Mouse (Mus musculus) CD4-positive helper T cell, adult 2 months (primary cell): ENCODE data around the gene Slc44a2.
"Not testable (repeated sequence)": the region's sequence is repeated elsewhere in the genome, so short reads cannot be mapped to it uniquely, and the experiment has no call there.

Experiments
- DNase-seq: peaks from one replicate; pipeline ENCODE4 v3.0.0-alpha.2; 2012; ENCODE audit warnings: low read depth, missing footprints, low spot score

Gene Slc44a2

GRCm38 (mm10) chr9:21320619-21321512 is at the start of gene Slc44a2:
Slc44a2 (plus strand) TSS chr9:21320698.
- peak; percentile 87 for DNase-seq

- DNase-seq: no peak
Measured at GRCm38 (mm10) chr9:21272391-21272790, 48.1 kb upstream of the Slc44a2 start.

- DNase-seq: no peak
Measured at GRCm38 (mm10) chr9:21273094-21273493, 47.4 kb upstream of the Slc44a2 start.

GRCm38 (mm10) chr9:21273520-21274228 is 46.8 kb upstream of the Slc44a2 start:
- no peak for DNase-seq

- no peak for DNase-seq
Measured at GRCm38 (mm10) chr9:21274336-21274735, 46.2 kb upstream of the Slc44a2 start.

GRCm38 (mm10) chr9:21275013-21275710 is 45.3 kb upstream of the Slc44a2 start:
- no peak for DNase-seq

- DNase-seq: no peak
Measured at GRCm38 (mm10) chr9:21275727-21276126, 44.8 kb upstream of the Slc44a2 start.

GRCm38 (mm10) chr9:21276307-21276706 is 44.2 kb upstream of the Slc44a2 start:
- no peak for DNase-seq

- no peak for DNase-seq
Measured at GRCm38 (mm10) chr9:21277776-21278175, 42.7 kb upstream of the Slc44a2 start.

GRCm38 (mm10) chr9:21283591-21283990 is 36.9 kb upstream of the Slc44a2 start:
- no peak for DNase-seq

- no peak for DNase-seq
Measured at GRCm38 (mm10) chr9:21283994-21284393, 36.5 kb upstream of the Slc44a2 start.

GRCm38 (mm10) chr9:21286753-21287152 is 33.7 kb upstream of the Slc44a2 start:
- peak; percentile 76 for DNase-seq

GRCm38 (mm10) chr9:21287571-21288402 is 32.7 kb upstream of the Slc44a2 start, which contains the start of gene Kri1:
Kri1 (minus strand) TSS chr9:21287969.
- DNase-seq: peak; percentile 99

- DNase-seq: peak; percentile 80
Measured at GRCm38 (mm10) chr9:21288404-21289336, 31.8 kb upstream of the Slc44a2 start.

GRCm38 (mm10) chr9:21289337-21289671 is 31.2 kb upstream of the Slc44a2 start:
- no peak for DNase-seq

- DNase-seq: no peak
Measured at GRCm38 (mm10) chr9:21290589-21290988, 29.9 kb upstream of the Slc44a2 start.

GRCm38 (mm10) chr9:21291022-21291787 is 29.3 kb upstream of the Slc44a2 start, which contains the start of gene Cdkn2d:
Cdkn2d (minus strand) TSS chr9:21291407.
- peak; percentile 100 for DNase-seq

GRCm38 (mm10) chr9:21291868-21292267 is 28.6 kb upstream of the Slc44a2 start:
- not testable (repeated sequence) for DNase-seq

GRCm38 (mm10) chr9:21292271-21292670 is 28.2 kb upstream of the Slc44a2 start:
- no peak for DNase-seq
